Mouse (Mus musculus): ENCODE measurements around the gene Osgep. TPM values are rescaled to one million over a fixed set of nuclear protein-coding genes. Genes with fewer than 3 reads are reported as not detected.
A peak's percentile ranks its signal among the peaks of the same experiment; 100 is the strongest.
"Not testable (repeated sequence)": the region's sequence is repeated elsewhere in the genome, so short reads cannot be mapped to it uniquely, and the experiment has no call there.

Gene Osgep
- polyA plus RNA-seq, 1 experiment from 2014 or later: 116 TPM

DNA sequence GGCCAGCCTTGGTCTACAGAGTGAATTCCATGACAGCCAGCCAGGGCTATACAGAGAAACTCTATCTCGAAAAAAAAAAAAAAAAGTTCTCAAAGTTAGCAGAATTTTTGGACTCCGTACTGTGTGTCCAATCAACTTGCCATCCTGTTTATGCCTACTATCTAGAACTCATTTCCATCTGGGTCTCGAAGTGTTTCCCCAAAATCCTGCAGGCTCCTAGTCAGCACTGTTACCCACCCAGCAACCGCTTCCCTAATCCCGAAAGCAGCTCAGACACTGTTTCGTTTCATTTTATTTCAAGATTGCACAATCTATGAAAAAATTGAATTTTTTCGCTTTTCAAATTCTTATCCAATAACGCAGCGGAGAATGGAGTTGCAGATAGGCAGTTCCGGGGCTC, 30.8 kb upstream of the Osgep start:
- no peaks in the 10 kb centered on the region for H3K27me3 ChIP-seq
- 87% methylated on average over 10 of the region's 10 CpGs for WGBS
- no peak overlapping the region for H3K27ac ChIP-seq
- H3K36me3 ChIP-seq: peaks cover 9% of the 10 kb centered on the region
- no peaks in the 10 kb centered on the region for H3K9me3 ChIP-seq
- no peaks in the 10 kb centered on the region for H3K4me1 ChIP-seq (replicated peaks)
- no peak for ATAC-seq (ENCODE audit: low FRiP score)
- no peak overlapping the region for H3K4me3 ChIP-seq
- no peak overlapping the region for H3K4me2 ChIP-seq
- H3K9ac ChIP-seq: no peak overlapping the region

- not testable (repeated sequence) for H3K27me3 ChIP-seq; ATAC-seq (ENCODE audit: low FRiP score); H3K4me1 ChIP-seq (replicated peaks); H3K9me3 ChIP-seq; H3K27ac ChIP-seq; H3K36me3 ChIP-seq
- Histone ChIP-seq H3K4me3 (peak overlapping the region; percentile 47), H3K4me2 (peak overlapping the region; percentile 61), H3K9ac (0 out of 2 replicates have a peak overlapping the region, but pooled peaks have one; percentile 67)
- WGBS: 39% methylated on average over 3 of the region's 3 CpGs
These were observed 20.8 kb upstream of the Osgep start for GRCm38 (mm10) chr14:50945526-50945925.

DNA sequence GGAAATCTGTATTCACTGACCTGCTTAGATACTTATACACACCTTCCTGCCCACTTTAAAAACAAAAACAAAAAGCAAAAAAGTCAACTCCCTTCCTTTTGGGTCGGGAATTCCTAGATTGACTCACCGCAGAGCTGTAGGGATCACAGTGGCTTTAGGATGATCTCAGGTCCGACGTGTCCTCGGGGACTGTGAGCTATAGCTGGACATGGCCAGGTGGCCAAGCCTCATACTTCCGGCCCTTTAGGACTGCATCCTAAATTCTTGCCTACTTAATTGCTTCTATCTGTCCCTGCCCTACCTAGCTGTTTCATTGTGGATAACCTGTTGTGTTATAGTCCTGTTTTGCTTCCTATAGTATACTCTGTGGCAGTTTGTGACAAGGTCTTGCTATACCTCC, 20.4 kb upstream of the Osgep start:
- H3K9ac ChIP-seq: peak overlapping the region; percentile 67
- H3K4me2 ChIP-seq: peak overlapping the region; percentile 61
- not testable (repeated sequence) for H3K9me3 ChIP-seq; H3K36me3 ChIP-seq; H3K4me1 ChIP-seq (replicated peaks); H3K27me3 ChIP-seq
- 8% methylated on average over 6 of the region's 6 CpGs for WGBS
- peak overlapping the region; percentile 83 for H3K27ac ChIP-seq
- ATAC-seq (ENCODE audit: low FRiP score): peak; percentile 37; the same call in 1 of the 2 replicates
- H3K4me3 ChIP-seq: peak overlapping the region; percentile 47

GRCm38 (mm10) chr14:50944668-50945033, 20.0 kb upstream of the Osgep start:
- under 1% methylated on average over 15 of the region's 15 CpGs for WGBS
- not testable (repeated sequence) for H3K4me1 ChIP-seq (replicated peaks); H3K9me3 ChIP-seq; H3K27me3 ChIP-seq; H3K36me3 ChIP-seq
- Histone ChIP-seq H3K9ac (peak overlapping the region; percentile 67), H3K27ac (peak overlapping the region; percentile 83), H3K4me2 (peak overlapping the region; percentile 61), H3K4me3 (peak overlapping the region; percentile 47)
- ATAC-seq (ENCODE audit: low FRiP score): peak; percentile 97

DNA sequence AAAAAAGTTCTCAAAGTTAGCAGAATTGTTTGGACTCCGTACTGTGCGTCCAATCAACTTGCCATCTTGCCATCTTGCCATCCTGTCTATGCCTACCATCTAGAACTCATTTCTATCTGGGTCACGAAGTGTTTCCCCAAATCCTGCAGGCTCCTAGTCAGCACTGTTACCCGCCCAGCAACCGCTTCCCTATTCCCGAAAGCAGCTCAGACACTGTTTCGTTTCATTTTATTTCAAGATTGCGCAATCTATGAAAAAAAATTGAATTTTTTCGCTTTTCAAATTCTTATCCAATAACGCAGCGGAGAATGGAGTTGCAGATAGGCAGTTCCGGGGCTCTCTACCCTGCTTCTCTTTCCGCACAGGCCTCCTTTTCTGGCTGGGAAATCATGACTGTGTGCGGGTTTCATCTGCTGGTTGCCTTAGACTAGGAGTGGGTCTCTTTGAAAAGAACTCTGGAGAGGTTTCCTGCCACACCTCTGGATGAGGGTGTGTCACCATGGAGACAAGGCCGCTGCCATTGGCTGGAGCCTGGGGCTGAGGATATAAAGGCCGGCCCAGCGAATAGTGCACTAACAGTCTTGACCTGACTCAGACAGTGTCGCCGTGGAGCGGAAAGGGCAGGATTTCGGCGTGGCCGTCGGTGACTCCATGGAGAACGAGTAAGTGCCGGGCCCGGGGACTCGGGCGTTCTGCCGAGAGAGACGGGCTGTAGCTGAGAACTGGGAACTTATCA, 19.4 kb upstream of the Osgep start, which contains the start of gene Gm49342:
Gene Gm49342, plus strand, starts transcription at position 586 of the 736 bp plus-strand sequence.
- peak within 1 kb of the TSS; percentile 83 for H3K27ac ChIP-seq
- 19% methylated on average over 31 of the region's 31 CpGs for WGBS
- H3K9me3 ChIP-seq: no peaks in the 10 kb centered on the region
- peak within 1 kb of the TSS; percentile 47 for H3K4me3 ChIP-seq
- H3K36me3 ChIP-seq: no peaks in the 10 kb centered on the region
- ATAC-seq (ENCODE audit: low FRiP score): peak; percentile 97
- no peaks in the 10 kb centered on the region for H3K27me3 ChIP-seq
- peak within 1 kb of the TSS; percentile 67 for H3K9ac ChIP-seq
- peaks cover 8% of the 10 kb centered on the region for H3K4me1 ChIP-seq (replicated peaks)
- H3K4me2 ChIP-seq: peak within 1 kb of the TSS; percentile 61

GRCm38 (mm10) chr14:50938940-50939339, 14.2 kb upstream of the Osgep start:
- Histone ChIP-seq H3K4me1 (replicated peaks) (no peaks in the 10 kb centered on the region), H3K27ac (no peak overlapping the region), H3K9ac (no peak overlapping the region), H3K4me3 (no peak overlapping the region), H3K36me3 (no peaks in the 10 kb centered on the region), H3K27me3 (no peaks in the 10 kb centered on the region), H3K9me3 (no peaks in the 10 kb centered on the region), H3K4me2 (no peak overlapping the region)
- no peak for ATAC-seq (ENCODE audit: low FRiP score)
- WGBS: 46% methylated on average over 2 of the region's 2 CpGs

- Histone ChIP-seq H3K9me3 (no peaks in the 10 kb centered on the region), H3K9ac (no peak overlapping the region), H3K27ac (no peak overlapping the region), H3K4me2 (no peak overlapping the region), H3K4me3 (no peak overlapping the region), H3K36me3 (no peaks in the 10 kb centered on the region), H3K27me3 (no peaks in the 10 kb centered on the region), H3K4me1 (replicated peaks) (no peaks in the 10 kb centered on the region)
- 92% methylated on average over 3 of the region's 3 CpGs for WGBS
- no peak for ATAC-seq (ENCODE audit: low FRiP score)
These were observed 13.6 kb upstream of the Osgep start for GRCm38 (mm10) chr14:50938119-50938908.

DNA sequence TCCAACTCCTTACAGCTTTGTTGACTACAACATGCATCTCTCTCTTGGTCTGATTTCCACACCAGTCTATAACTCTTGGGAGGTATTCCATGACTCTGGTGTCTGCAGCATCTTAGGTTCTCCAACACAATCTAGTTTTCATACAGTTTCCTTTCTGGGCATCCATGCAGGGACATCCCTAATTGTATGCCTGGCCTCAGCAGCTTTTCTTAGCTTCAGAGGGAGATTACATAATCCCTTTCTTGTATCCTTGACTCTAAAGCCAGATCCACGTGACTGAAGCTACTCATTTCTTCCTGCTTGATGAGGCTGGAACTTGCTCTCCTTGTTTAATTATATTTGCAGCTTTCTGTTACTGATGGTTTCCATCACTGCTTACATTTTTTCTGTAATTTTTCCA, 12.0 kb upstream of the Osgep start:
- no peak overlapping the region for H3K9ac ChIP-seq
- no peak for ATAC-seq (ENCODE audit: low FRiP score)
- no peaks in the 10 kb centered on the region for H3K27me3 ChIP-seq
- no peaks in the 10 kb centered on the region for H3K9me3 ChIP-seq
- no peak overlapping the region for H3K4me3 ChIP-seq
- H3K4me1 ChIP-seq (replicated peaks): peaks cover 4% of the 10 kb centered on the region
- no peaks in the 10 kb centered on the region for H3K36me3 ChIP-seq
- H3K4me2 ChIP-seq: no peak overlapping the region
- WGBS: 70% methylated on average over 1 of the region's 1 CpGs
- no peak overlapping the region for H3K27ac ChIP-seq

- Histone ChIP-seq H3K9me3 (no peaks in the 10 kb centered on the region), H3K4me2 (peak overlapping the region; percentile 59), H3K27ac (peak overlapping the region; percentile 90), H3K4me3 (peak overlapping the region; percentile 93), H3K27me3 (no peaks in the 10 kb centered on the region), H3K4me1 (replicated peaks) (peaks cover 38% of the 10 kb centered on the region), H3K9ac (peak overlapping the region; percentile 63), H3K36me3 (peaks cover 28% of the 10 kb centered on the region)
- 8% methylated on average over 12 of the region's 12 CpGs for WGBS
- ATAC-seq (ENCODE audit: low FRiP score): no peak
These were observed 6.9 kb upstream of the Osgep start for GRCm38 (mm10) chr14:50931493-50932020.

- Histone ChIP-seq H3K27me3 (no peaks in the 10 kb centered on the region), H3K4me1 (replicated peaks) (peaks cover 44% of the 10 kb centered on the region), H3K9ac (peak within 1 kb of the TSS; percentile 99), H3K27ac (peak within 1 kb of the TSS; percentile 91), H3K36me3 (peaks cover 33% of the 10 kb centered on the region), H3K4me2 (peak within 1 kb of the TSS; percentile 92), H3K9me3 (no peaks in the 10 kb centered on the region), H3K4me3 (peak within 1 kb of the TSS; percentile 93)
- WGBS: under 1% methylated on average over 67 of the region's 68 CpGs
- peak; percentile 100 for ATAC-seq (ENCODE audit: low FRiP score)
These were observed 6.2 kb upstream of the Osgep start, which contains the start of the genes Pip4p1 and Pnp for GRCm38 (mm10) chr14:50930754-50931492. Pip4p1 (minus strand) TSS chr14:50930856. Pnp (plus strand) TSS chr14:50931082.

DNA sequence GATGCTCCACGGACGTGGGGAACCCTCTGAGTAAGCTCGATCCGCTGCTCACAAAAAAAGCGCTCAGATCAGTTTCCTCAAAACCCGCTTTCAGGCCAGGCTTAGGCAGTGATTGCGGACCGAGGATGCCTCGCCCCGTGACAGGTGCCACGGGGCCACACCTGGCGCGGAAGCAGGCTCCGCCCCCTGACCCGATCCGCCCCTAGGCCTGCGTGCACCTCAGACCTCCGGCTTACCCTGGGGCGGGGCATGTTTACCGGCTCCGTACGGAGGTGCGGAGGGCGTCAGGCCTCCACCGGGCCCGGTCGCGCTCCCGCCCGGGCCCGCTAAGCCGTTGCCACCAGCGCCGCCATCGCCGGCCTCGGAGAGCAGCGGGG, 5.7 kb upstream of the Osgep start:
- Histone ChIP-seq H3K9me3 (no peaks in the 10 kb centered on the region), H3K27ac (peak overlapping the region; percentile 91), H3K9ac (peak overlapping the region; percentile 99), H3K4me2 (peak overlapping the region; percentile 92), H3K4me3 (peak overlapping the region; percentile 93), H3K4me1 (replicated peaks) (peaks cover 50% of the 10 kb centered on the region), H3K27me3 (no peaks in the 10 kb centered on the region), H3K36me3 (peaks cover 33% of the 10 kb centered on the region)
- WGBS: under 1% methylated on average over 38 of the region's 38 CpGs
- peak; percentile 62 for ATAC-seq (ENCODE audit: low FRiP score)

DNA sequence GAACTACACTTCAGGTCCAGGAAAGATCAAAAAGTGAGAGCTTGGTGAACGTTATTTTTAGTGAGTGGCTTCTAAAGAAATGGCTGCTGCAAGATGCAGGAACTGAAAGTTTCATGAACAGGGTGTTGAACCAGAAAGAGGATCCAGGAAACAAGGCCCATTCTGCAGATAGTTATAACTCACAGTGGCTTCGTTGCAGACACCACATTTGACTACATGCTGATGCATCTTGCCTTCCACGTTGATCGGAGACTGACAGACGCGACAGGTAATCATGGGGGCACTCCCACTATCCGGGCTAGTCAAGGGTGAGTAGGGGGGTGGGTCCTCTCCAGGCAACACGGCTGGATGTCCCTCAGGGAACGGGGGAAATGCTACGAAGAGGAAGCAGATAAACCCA, 5.3 kb upstream of the Osgep start:
- peak overlapping the region; percentile 99 for H3K9ac ChIP-seq
- H3K27ac ChIP-seq: peak overlapping the region; percentile 91
- H3K4me2 ChIP-seq: peak overlapping the region; percentile 92
- no peaks in the 10 kb centered on the region for H3K9me3 ChIP-seq
- peak overlapping the region; percentile 93 for H3K4me3 ChIP-seq
- H3K36me3 ChIP-seq: peaks cover 33% of the 10 kb centered on the region
- H3K4me1 ChIP-seq (replicated peaks): peaks cover 50% of the 10 kb centered on the region
- WGBS: 18% methylated on average over 10 of the region's 10 CpGs
- ATAC-seq (ENCODE audit: low FRiP score): no peak
- H3K27me3 ChIP-seq: no peaks in the 10 kb centered on the region

Data from hindbrain, embryonic 13.5 days (tissue).